Mouse (Mus musculus): ENCODE measurements around the gene Ptchd4. TPM values are rescaled to one million over a fixed set of nuclear protein-coding genes. Genes with fewer than 3 reads are reported as not detected.

The Ptchd4 gene
- polyA plus RNA-seq, 1 experiment from 2014 or later = not detected

GRCm38 (mm10) chr17:42297986-42298385, 17.8 kb upstream of the Ptchd4 start:
- Histone ChIP-seq H3K4me3 (ENCODE audit: low read depth, low read length) (no peak overlapping the region), H3K27ac (ENCODE audit: low read length) (no peak overlapping the region), H3K4me1 (ENCODE audit: insufficient read depth, low read depth, low read length) (no peaks in the 10 kb centered on the region), H3K9me3 (ENCODE audit: low read length) (no peaks in the 10 kb centered on the region), H3K9ac (replicated peaks; ENCODE audit: low read depth) (no peak overlapping the region), H3K4me2 (replicated peaks; ENCODE audit: low read depth, low read length) (no peak overlapping the region), H3K27me3 (replicated peaks; ENCODE audit: insufficient read depth, low read length) (no peaks in the 10 kb centered on the region), H3K36me3 (ENCODE audit: insufficient read depth, low read length) (no peaks in the 10 kb centered on the region)
- WGBS = 61% methylated on average over 4 of the region's 4 CpGs
- ATAC-seq (no peak), DNase-seq (ENCODE audit: low spot score) (no peak)
- TF ChIP-seq CTCF (IDR thresholded peaks at IDR 0.05) = no peak
- no peak for TF ChIP-seq EP300 (IDR thresholded peaks at IDR 0.05)

GRCm38 (mm10) chr17:42299681-42300080, 16.1 kb upstream of the Ptchd4 start:
- no peak for TF ChIP-seq EP300 (IDR thresholded peaks at IDR 0.05)
- no peak for TF ChIP-seq CTCF (IDR thresholded peaks at IDR 0.05)
- no peak for DNase-seq (ENCODE audit: low spot score)
- no peaks in the 10 kb centered on the region for H3K36me3 ChIP-seq (ENCODE audit: insufficient read depth, low read length)
- H3K4me2 ChIP-seq (replicated peaks; ENCODE audit: low read depth, low read length) = no peak overlapping the region
- H3K27me3 ChIP-seq (replicated peaks; ENCODE audit: insufficient read depth, low read length) = no peaks in the 10 kb centered on the region
- no peak overlapping the region for H3K9ac ChIP-seq (replicated peaks; ENCODE audit: low read depth)
- no peak overlapping the region for H3K27ac ChIP-seq (ENCODE audit: low read length)
- H3K9me3 ChIP-seq (ENCODE audit: low read length) = no peaks in the 10 kb centered on the region
- ATAC-seq = no peak
- H3K4me1 ChIP-seq (ENCODE audit: insufficient read depth, low read depth, low read length) = no peaks in the 10 kb centered on the region
- WGBS = 36% methylated on average over 3 of the region's 3 CpGs
- no peak overlapping the region for H3K4me3 ChIP-seq (ENCODE audit: low read depth, low read length)

- no peak for ATAC-seq
- 61% methylated on average over 4 of the region's 4 CpGs for WGBS
Observed at GRCm38 (mm10) chr17:42303062-42303577, 12.6 kb upstream of the Ptchd4 start.

GRCm38 (mm10) chr17:42304262-42304661, 11.5 kb upstream of the Ptchd4 start:
- Histone ChIP-seq H3K9me3 (ENCODE audit: low read length) (no peaks in the 10 kb centered on the region), H3K36me3 (ENCODE audit: insufficient read depth, low read length) (no peaks in the 10 kb centered on the region), H3K4me3 (ENCODE audit: low read depth, low read length) (no peak overlapping the region), H3K9ac (replicated peaks; ENCODE audit: low read depth) (no peak overlapping the region), H3K27ac (ENCODE audit: low read length) (no peak overlapping the region), H3K27me3 (replicated peaks; ENCODE audit: insufficient read depth, low read length) (no peaks in the 10 kb centered on the region), H3K4me1 (ENCODE audit: insufficient read depth, low read depth, low read length) (no peaks in the 10 kb centered on the region), H3K4me2 (replicated peaks; ENCODE audit: low read depth, low read length) (no peak overlapping the region)
- ATAC-seq (no peak), DNase-seq (ENCODE audit: low spot score) (no peak)
- TF ChIP-seq EP300 (IDR thresholded peaks at IDR 0.05) (no peak), CTCF (IDR thresholded peaks at IDR 0.05) (no peak)
- WGBS = 51% methylated on average over 4 of the region's 4 CpGs

More at GRCm38 (mm10) chr17:42303062-42303577, 12.6 kb upstream of the Ptchd4 start:
- Histone ChIP-seq H3K27ac (ENCODE audit: low read length) (no peak overlapping the region), H3K27me3 (replicated peaks; ENCODE audit: insufficient read depth, low read length) (no peaks in the 10 kb centered on the region), H3K4me1 (ENCODE audit: insufficient read depth, low read depth, low read length) (no peaks in the 10 kb centered on the region), H3K36me3 (ENCODE audit: insufficient read depth, low read length) (no peaks in the 10 kb centered on the region), H3K4me3 (ENCODE audit: low read depth, low read length) (no peak overlapping the region), H3K4me2 (replicated peaks; ENCODE audit: low read depth, low read length) (no peak overlapping the region), H3K9me3 (ENCODE audit: low read length) (no peaks in the 10 kb centered on the region), H3K9ac (replicated peaks; ENCODE audit: low read depth) (no peak overlapping the region)
- TF ChIP-seq EP300 (IDR thresholded peaks at IDR 0.05) = no peak
- TF ChIP-seq CTCF (IDR thresholded peaks at IDR 0.05) = no peak
- DNase-seq (ENCODE audit: low spot score) = no peak

- no peak for TF ChIP-seq CTCF (IDR thresholded peaks at IDR 0.05)
- no peak for TF ChIP-seq EP300 (IDR thresholded peaks at IDR 0.05)
- Histone ChIP-seq H3K36me3 (ENCODE audit: insufficient read depth, low read length) (no peaks in the 10 kb centered on the region), H3K9ac (replicated peaks; ENCODE audit: low read depth) (no peak overlapping the region), H3K27me3 (replicated peaks; ENCODE audit: insufficient read depth, low read length) (no peaks in the 10 kb centered on the region), H3K4me3 (ENCODE audit: low read depth, low read length) (no peak overlapping the region), H3K4me1 (ENCODE audit: insufficient read depth, low read depth, low read length) (no peaks in the 10 kb centered on the region), H3K9me3 (ENCODE audit: low read length) (no peaks in the 10 kb centered on the region), H3K4me2 (replicated peaks; ENCODE audit: low read depth, low read length) (no peak overlapping the region), H3K27ac (ENCODE audit: low read length) (no peak overlapping the region)
- ATAC-seq (no peak), DNase-seq (ENCODE audit: low spot score) (no peak)
- 95% methylated on average over 1 of the region's 1 CpGs for WGBS
Observed at GRCm38 (mm10) chr17:42307001-42307400, 8.7 kb upstream of the Ptchd4 start.

- H3K9me3 ChIP-seq (ENCODE audit: low read length) = no peaks in the 10 kb centered on the region
- H3K9ac ChIP-seq (replicated peaks; ENCODE audit: low read depth) = no peak overlapping the region
- no peak overlapping the region for H3K27ac ChIP-seq (ENCODE audit: low read length)
- H3K4me3 ChIP-seq (ENCODE audit: low read depth, low read length) = no peak overlapping the region
- TF ChIP-seq CTCF (IDR thresholded peaks at IDR 0.05) (no peak), EP300 (IDR thresholded peaks at IDR 0.05) (no peak)
- H3K36me3 ChIP-seq (ENCODE audit: insufficient read depth, low read length) = no peaks in the 10 kb centered on the region
- H3K4me2 ChIP-seq (replicated peaks; ENCODE audit: low read depth, low read length) = no peak overlapping the region
- H3K4me1 ChIP-seq (ENCODE audit: insufficient read depth, low read depth, low read length) = no peaks in the 10 kb centered on the region
- ATAC-seq (no peak), DNase-seq (ENCODE audit: low spot score) (no peak)
- H3K27me3 ChIP-seq (replicated peaks; ENCODE audit: insufficient read depth, low read length) = no peaks in the 10 kb centered on the region
Observed at GRCm38 (mm10) chr17:42310136-42310535, 5.6 kb upstream of the Ptchd4 start.

- ATAC-seq (0 out of 2 replicates have a peak, but pooled peaks have one; percentile 12), DNase-seq (ENCODE audit: low spot score) (no peak)
- no peaks in the 10 kb centered on the region for H3K36me3 ChIP-seq (ENCODE audit: insufficient read depth, low read length)
- TF ChIP-seq CTCF (IDR thresholded peaks at IDR 0.05) (no peak), EP300 (IDR thresholded peaks at IDR 0.05) (no peak)
- peak overlapping the region; percentile 78 for H3K4me2 ChIP-seq (replicated peaks; ENCODE audit: low read depth, low read length)
- peak overlapping the region; percentile 37 for H3K4me3 ChIP-seq (ENCODE audit: low read depth, low read length)
- H3K27me3 ChIP-seq (replicated peaks; ENCODE audit: insufficient read depth, low read length) = 0 out of 2 replicates have a peak, but pooled peaks cover 4% of the 10 kb centered on the region
- no peak overlapping the region for H3K27ac ChIP-seq (ENCODE audit: low read length)
- 5% methylated on average over 7 of the region's 22 CpGs for WGBS
- no peaks in the 10 kb centered on the region for H3K4me1 ChIP-seq (ENCODE audit: insufficient read depth, low read depth, low read length)
- H3K9me3 ChIP-seq (ENCODE audit: low read length) = no peaks in the 10 kb centered on the region
- no peak overlapping the region for H3K9ac ChIP-seq (replicated peaks; ENCODE audit: low read depth)
Observed at GRCm38 (mm10) chr17:42316612-42316982, 850 bp downstream of the Ptchd4 start.
